In genomic region chr3:52640250-52641147, GRCm38 (mm10) we compare ENCODE assay signal across 10 mouse cellular contexts.
A peak's percentile ranks its signal among the peaks of the same experiment; 100 is the strongest.
DNase-seq lines count a peak whose midpoint lies in the region; ATAC-seq and TF ChIP-seq lines count a peak whose summit lies in the region.
"Had no signal": no experiment of that assay in that cellular context is flagged by ENCODE, and none has a peak within 500 bp of the region (broad histone marks: within the 10 kb centered on the region; RNA-seq: fewer than 3 reads in every experiment).

No protein-coding gene starts in this region.

- no peaks in the 10 kb centered on the region for H3K9me3 ChIP-seq in heart, embryonic 12.5 days (replicated peaks)
- no peaks in the 10 kb centered on the region for H3K9me3 ChIP-seq in liver, embryonic 16.5 days (replicated peaks; ENCODE audit: control insufficient read depth, low read length)
- H3K9me3 ChIP-seq in hindbrain, embryonic 11.5 days (ENCODE audit: control insufficient read depth, low read length): no peaks in the 10 kb centered on the region
- no peaks in the 10 kb centered on the region for H3K9me3 ChIP-seq in forebrain, embryonic 12.5 days

- H3K4me2 ChIP-seq in heart, embryonic 12.5 days: peak overlapping the region; percentile 6; the same call in 1 of the 2 replicates
- H3K4me2 ChIP-seq in liver, embryonic 16.5 days (ENCODE audit: low read depth, low read length): no peak overlapping the region
- H3K4me2 ChIP-seq in hindbrain, embryonic 11.5 days (replicated peaks; ENCODE audit: low read depth, low read length): no peak overlapping the region
- no peak overlapping the region for H3K4me2 ChIP-seq in forebrain, embryonic 12.5 days

- H3K4me1 ChIP-seq in heart, embryonic 12.5 days (replicated peaks): peaks cover 14% of the 10 kb centered on the region; the same call in 1 of the 2 replicates
- no peaks in the 10 kb centered on the region for H3K4me1 ChIP-seq in liver, embryonic 16.5 days (ENCODE audit: control insufficient read depth, low read depth, low read length)
- peaks cover 10% of the 10 kb centered on the region; the same call in 1 of the 2 replicates for H3K4me1 ChIP-seq in hindbrain, embryonic 11.5 days (replicated peaks; ENCODE audit: control insufficient read depth, insufficient read depth, low read length)
- peaks cover 32% of the 10 kb centered on the region for H3K4me1 ChIP-seq in forebrain, embryonic 12.5 days

- 29% methylated on average over 16 of the region's 16 CpGs for WGBS in heart, embryonic 12.5 days
- WGBS in liver, embryonic 16.5 days (ENCODE audit: insufficient replicate concordance): 32% methylated on average over 16 of the region's 16 CpGs
- WGBS in hindbrain, embryonic 11.5 days: 63% methylated on average over 16 of the region's 16 CpGs
- 72% methylated on average over 16 of the region's 16 CpGs for WGBS in forebrain, embryonic 12.5 days

- peak; percentile 26 for DNase-seq in embryo, embryonic 10.5 days (ENCODE audit: low spot score)
- DNase-seq in embryo, embryonic 9.5 days (ENCODE audit: extremely low spot score): no peak
- no peak for DNase-seq in layer of hippocampus, adult 2 months (ENCODE audit: low spot score in 2 of 2)
- no peak for DNase-seq in layer of hippocampus, adult 11-12 months (ENCODE audit: low spot score)
- DNase-seq in hindbrain, embryonic 11.5 days (ENCODE audit: low spot score): no peak
- DNase-seq: cerebellum, adult 11 months; forebrain, postnatal 0 days had no signal

- no peak overlapping the region for H3K4me3 ChIP-seq in layer of hippocampus, adult 2 months
- no peak overlapping the region for H3K4me3 ChIP-seq in heart, embryonic 12.5 days
- H3K4me3 ChIP-seq in liver, embryonic 16.5 days (ENCODE audit: low read depth, low read length): no peak overlapping the region
- H3K4me3 ChIP-seq in hindbrain, embryonic 11.5 days (ENCODE audit: low read depth, low read length): no peak overlapping the region
- no peak overlapping the region for H3K4me3 ChIP-seq in forebrain, embryonic 12.5 days (replicated peaks)

- no peak overlapping the region for H3K9ac ChIP-seq in heart, embryonic 12.5 days
- H3K9ac ChIP-seq in liver, embryonic 16.5 days (ENCODE audit: low read depth, low read length): no peak overlapping the region
- H3K9ac ChIP-seq in hindbrain, embryonic 11.5 days (ENCODE audit: low read depth, low read length): no peak overlapping the region
- H3K9ac ChIP-seq in forebrain, embryonic 12.5 days: no peak overlapping the region
- H3K9ac ChIP-seq: forebrain, postnatal 0 days had no signal

- H3K36me3 ChIP-seq in heart, embryonic 12.5 days: no peaks in the 10 kb centered on the region
- no peaks in the 10 kb centered on the region for H3K36me3 ChIP-seq in liver, embryonic 16.5 days (ENCODE audit: control insufficient read depth, insufficient read depth)
- no peaks in the 10 kb centered on the region for H3K36me3 ChIP-seq in hindbrain, embryonic 11.5 days (ENCODE audit: control insufficient read depth, insufficient read depth, low read length)
- H3K36me3 ChIP-seq in forebrain, embryonic 12.5 days (replicated peaks): no peaks in the 10 kb centered on the region

- no peaks in the 10 kb centered on the region for H3K27me3 ChIP-seq in heart, embryonic 12.5 days (replicated peaks)
- H3K27me3 ChIP-seq in liver, embryonic 16.5 days (ENCODE audit: control insufficient read depth, insufficient read depth, low read depth, low read length): no peaks in the 10 kb centered on the region
- H3K27me3 ChIP-seq in hindbrain, embryonic 11.5 days (ENCODE audit: control insufficient read depth, insufficient read depth, low read length): no peaks in the 10 kb centered on the region
- 0 out of 2 replicates have a peak, but pooled peaks cover 5% of the 10 kb centered on the region for H3K27me3 ChIP-seq in forebrain, embryonic 12.5 days

- ATAC-seq in heart, embryonic 12.5 days (ENCODE audit: insufficient number of reproducible peaks, low FRiP score): peak; percentile 84
- peak; percentile 32; the same call in 1 of the 2 replicates for ATAC-seq in liver, embryonic 16.5 days (ENCODE audit: low read depth)
- no peak for ATAC-seq in hindbrain, embryonic 11.5 days (ENCODE audit: low FRiP score)
- no peak for ATAC-seq in forebrain, embryonic 12.5 days (ENCODE audit: low FRiP score)
- ATAC-seq: forebrain, postnatal 0 days had no signal

- no peak for TF ChIP-seq CTCF in layer of hippocampus, adult 2 months (conservative IDR thresholded peaks at IDR 0.05)

- peak overlapping the region; percentile 89 for H3K27ac ChIP-seq in layer of hippocampus, adult 2 months
- peak overlapping the region; percentile 55 for H3K27ac ChIP-seq in heart, embryonic 12.5 days (ENCODE audit: poor library complexity, severe bottlenecking)
- H3K27ac ChIP-seq in liver, embryonic 16.5 days (ENCODE audit: low read length): no peak overlapping the region
- no peak overlapping the region; the same call in 1 of the 2 replicates for H3K27ac ChIP-seq in hindbrain, embryonic 11.5 days (ENCODE audit: low read depth, low read length)
- H3K27ac ChIP-seq in forebrain, embryonic 12.5 days: no peak overlapping the region

Comparison
In these comparisons a context has a peak if more than half of its experiments do, and no peak if none do; other contexts are left out.
1. H3K27ac ChIP-seq: peak in layer of hippocampus, adult 2 months (single experiment) and heart, embryonic 12.5 days (single experiment); none in liver, embryonic 16.5 days (single experiment), hindbrain, embryonic 11.5 days (single experiment) and forebrain, embryonic 12.5 days (single experiment).
2. ATAC-seq: peak in heart, embryonic 12.5 days (single experiment) and liver, embryonic 16.5 days (single experiment); none in hindbrain, embryonic 11.5 days (single experiment) and forebrain, embryonic 12.5 days (single experiment).